Mouse (Mus musculus): ENCODE measurements around the gene Nup214.

DNA sequence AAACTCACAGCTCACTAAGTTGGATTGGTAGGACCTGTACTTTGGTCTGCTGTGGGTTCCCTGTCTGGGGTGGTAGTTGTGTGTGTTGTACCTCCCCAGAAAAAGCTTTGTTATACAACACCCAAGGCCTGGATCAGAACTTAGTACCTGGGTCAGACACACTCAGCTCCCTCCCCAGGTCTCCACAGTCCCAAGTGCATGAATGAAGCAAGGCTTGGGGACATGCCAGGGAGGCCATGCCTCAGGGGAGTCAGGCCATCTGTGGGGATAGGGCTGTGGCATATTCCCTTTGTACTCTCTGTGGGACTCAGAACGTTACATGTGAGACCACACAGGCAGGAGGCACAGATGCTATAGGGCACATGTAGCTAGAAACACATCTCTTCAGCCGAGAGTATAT is 115.9 kb downstream of the Nup214 start:
- TF ChIP-seq CTCF (IDR thresholded peaks at IDR 0.05; ENCODE audit: low read depth) (no peak), EP300 (IDR thresholded peaks at IDR 0.05; ENCODE audit: low read depth) (no peak)

Data from liver, embryonic 14.5 days (tissue).